ENCODE assay signal across 26 mouse cellular contexts in genomic region chr5:113397443-113398317, GRCm38 (mm10). TPM values are rescaled to one million over a fixed set of nuclear protein-coding genes. Genes with fewer than 3 reads are reported as not detected.
A peak's percentile ranks its signal among the peaks of the same experiment; 100 is the strongest.
DNase-seq lines count a peak whose midpoint lies in the region; ATAC-seq lines count a peak whose summit lies in the region.
"Had no signal": no experiment of that assay in that cellular context is flagged by ENCODE, and none has a peak within 500 bp of the region (broad histone marks: within the 10 kb centered on the region; RNA-seq: fewer than 3 reads in every experiment).

No protein-coding gene starts in this region.

- no peak overlapping the region for H3K9ac ChIP-seq in hindbrain, embryonic 13.5 days
- H3K9ac ChIP-seq in hindbrain, embryonic 14.5 days, result no peak overlapping the region
- H3K9ac ChIP-seq in lung, embryonic 15.5 days, result no peak overlapping the region
- no peak overlapping the region for H3K9ac ChIP-seq in hindbrain, embryonic 15.5 days
- H3K9ac ChIP-seq in neural tube, embryonic 12.5 days, result no peak overlapping the region
- H3K9ac ChIP-seq: embryonic facial prominence, embryonic 15.5 days; forebrain, embryonic 15.5 days; heart, embryonic 12.5 days; limb, embryonic 12.5 days; liver, embryonic 13.5 days had no signal

- no peak for ATAC-seq in hindbrain, embryonic 13.5 days (ENCODE audit: low FRiP score)
- no peak for ATAC-seq in hindbrain, embryonic 14.5 days (ENCODE audit: low FRiP score)
- ATAC-seq in lung, embryonic 15.5 days (ENCODE audit: borderline replicate concordance, extremely low read depth, low FRiP score, low TSS enrichment), result peak; percentile 39; the same call in 1 of the 2 replicates
- ATAC-seq in hindbrain, embryonic 15.5 days (ENCODE audit: low FRiP score, low read depth), result 0 out of 2 replicates have a peak, but pooled peaks have one; percentile 15
- ATAC-seq in neural tube, embryonic 12.5 days (ENCODE audit: low FRiP score, low read depth), result no peak
- ATAC-seq: forebrain, embryonic 15.5 days; intestine, postnatal 0 days; midbrain, embryonic 16.5 days had no signal

- no peaks in the 10 kb centered on the region for H3K9me3 ChIP-seq in hindbrain, embryonic 13.5 days
- no peaks in the 10 kb centered on the region for H3K9me3 ChIP-seq in hindbrain, embryonic 14.5 days (ENCODE audit: control insufficient read depth, low read length)
- H3K9me3 ChIP-seq in lung, embryonic 15.5 days, result no peaks in the 10 kb centered on the region
- H3K9me3 ChIP-seq in hindbrain, embryonic 15.5 days, result no peaks in the 10 kb centered on the region
- 0 out of 2 replicates have a peak, but pooled peaks cover 9% of the 10 kb centered on the region for H3K9me3 ChIP-seq in neural tube, embryonic 12.5 days
- H3K9me3 ChIP-seq: embryonic facial prominence, embryonic 15.5 days; forebrain, embryonic 15.5 days had no signal

- no peaks in the 10 kb centered on the region for H3K36me3 ChIP-seq in hindbrain, embryonic 13.5 days
- no peaks in the 10 kb centered on the region for H3K36me3 ChIP-seq in hindbrain, embryonic 14.5 days (replicated peaks; ENCODE audit: control insufficient read depth, insufficient read depth)
- H3K36me3 ChIP-seq in lung, embryonic 15.5 days, result no peaks in the 10 kb centered on the region
- no peaks in the 10 kb centered on the region for H3K36me3 ChIP-seq in hindbrain, embryonic 15.5 days
- no peaks in the 10 kb centered on the region for H3K36me3 ChIP-seq in neural tube, embryonic 12.5 days
- H3K36me3 ChIP-seq: embryonic facial prominence, embryonic 15.5 days; forebrain, embryonic 15.5 days; heart, embryonic 12.5 days; limb, embryonic 12.5 days; liver, embryonic 13.5 days; midbrain, embryonic 10.5 days had no signal

- peak overlapping the region; percentile 77 for H3K27ac ChIP-seq in hindbrain, embryonic 13.5 days
- H3K27ac ChIP-seq in hindbrain, embryonic 14.5 days, result no peak overlapping the region
- no peak overlapping the region for H3K27ac ChIP-seq in lung, embryonic 15.5 days
- peak overlapping the region; percentile 34 for H3K27ac ChIP-seq in hindbrain, embryonic 15.5 days (replicated peaks)
- peak overlapping the region; percentile 46; the same call in 1 of the 2 replicates for H3K27ac ChIP-seq in neural tube, embryonic 12.5 days
- H3K27ac ChIP-seq: embryonic facial prominence, embryonic 15.5 days; forebrain, embryonic 15.5 days; limb, embryonic 12.5 days; liver, embryonic 13.5 days; macrophage; midbrain, embryonic 10.5 days had no signal

- H3K4me1 ChIP-seq in hindbrain, embryonic 13.5 days (replicated peaks), result peaks cover 30% of the 10 kb centered on the region
- H3K4me1 ChIP-seq in hindbrain, embryonic 14.5 days (replicated peaks; ENCODE audit: control insufficient read depth, insufficient read depth, low read length), result peaks cover 15% of the 10 kb centered on the region
- 0 out of 2 replicates have a peak, but pooled peaks cover 8% of the 10 kb centered on the region for H3K4me1 ChIP-seq in lung, embryonic 15.5 days
- peaks cover 23% of the 10 kb centered on the region for H3K4me1 ChIP-seq in hindbrain, embryonic 15.5 days (replicated peaks)
- peaks cover 12% of the 10 kb centered on the region for H3K4me1 ChIP-seq in neural tube, embryonic 12.5 days
- H3K4me1 ChIP-seq: embryonic facial prominence, embryonic 15.5 days; forebrain, embryonic 15.5 days; heart, embryonic 12.5 days; liver, embryonic 13.5 days had no signal

- DNase-seq in hindbrain, embryonic 14.5 days (ENCODE audit: low spot score), result no peak
- DNase-seq in lung, postnatal 36 days, result no peak
- no peak for DNase-seq in embryo, embryonic 10.5 days (ENCODE audit: low spot score)
- no peak for DNase-seq in right cerebral cortex, adult 2 months (ENCODE audit: low spot score in 2 of 2)
- DNase-seq: adrenal gland, postnatal 25 days; gastrocnemius, postnatal 14 days; heart, adult 11 months; heart, postnatal 10 days; kidney, postnatal 36 days; liver, embryonic 13.5 days had no signal

- no peak overlapping the region for H3K4me2 ChIP-seq in hindbrain, embryonic 13.5 days
- no peak overlapping the region for H3K4me2 ChIP-seq in hindbrain, embryonic 14.5 days (replicated peaks)
- H3K4me2 ChIP-seq in lung, embryonic 15.5 days, result no peak overlapping the region
- no peak overlapping the region for H3K4me2 ChIP-seq in hindbrain, embryonic 15.5 days
- no peak overlapping the region for H3K4me2 ChIP-seq in neural tube, embryonic 12.5 days (replicated peaks)
- H3K4me2 ChIP-seq: embryonic facial prominence, embryonic 15.5 days; forebrain, embryonic 15.5 days; heart, embryonic 12.5 days; limb, embryonic 12.5 days; liver, embryonic 13.5 days had no signal

- 63% methylated on average over 17 of the region's 17 CpGs for WGBS in hindbrain, embryonic 13.5 days
- WGBS in hindbrain, embryonic 14.5 days, result 63% methylated on average over 17 of the region's 17 CpGs
- WGBS in lung, embryonic 15.5 days, result 50% methylated on average over 17 of the region's 17 CpGs
- WGBS in hindbrain, embryonic 15.5 days, result 60% methylated on average over 17 of the region's 17 CpGs
- 65% methylated on average over 17 of the region's 17 CpGs for WGBS in neural tube, embryonic 12.5 days

- no peak overlapping the region for H3K4me3 ChIP-seq in hindbrain, embryonic 13.5 days
- no peak overlapping the region for H3K4me3 ChIP-seq in hindbrain, embryonic 14.5 days (replicated peaks; ENCODE audit: low read length)
- no peak overlapping the region for H3K4me3 ChIP-seq in lung, embryonic 15.5 days
- H3K4me3 ChIP-seq in hindbrain, embryonic 15.5 days, result no peak overlapping the region
- no peak overlapping the region for H3K4me3 ChIP-seq in neural tube, embryonic 12.5 days
- H3K4me3 ChIP-seq: embryonic facial prominence, embryonic 15.5 days; forebrain, embryonic 15.5 days; heart, embryonic 12.5 days; limb, embryonic 12.5 days; liver, embryonic 13.5 days; midbrain, embryonic 10.5 days; myocyte had no signal

- H3K27me3 ChIP-seq in hindbrain, embryonic 13.5 days, result no peaks in the 10 kb centered on the region
- no peaks in the 10 kb centered on the region for H3K27me3 ChIP-seq in hindbrain, embryonic 14.5 days (ENCODE audit: control insufficient read depth, insufficient read depth, low read length)
- H3K27me3 ChIP-seq in lung, embryonic 15.5 days, result no peaks in the 10 kb centered on the region
- H3K27me3 ChIP-seq in hindbrain, embryonic 15.5 days, result no peaks in the 10 kb centered on the region
- H3K27me3 ChIP-seq in neural tube, embryonic 12.5 days (replicated peaks), result no peaks in the 10 kb centered on the region
- H3K27me3 ChIP-seq: embryonic facial prominence, embryonic 15.5 days; forebrain, embryonic 15.5 days; liver, embryonic 13.5 days had no signal

RNA-seq across cellular contexts. Expression of gene Aym1, which starts 40.6 kb away (rescaled TPM):
- not detected in 2 replicates for polyA plus RNA-seq in hindbrain, embryonic 13.5 days (2015; fragmentation: Nextera tagmentation; extraction: Ambion mirVana)
- polyA plus RNA-seq in hindbrain, embryonic 14.5 days (2014; fragmentation: Nextera tagmentation; extraction: Ambion mirVana), result not detected in 2 replicates
- polyA plus RNA-seq in lung, embryonic 15.5 days (2015; fragmentation: Nextera tagmentation; extraction: Ambion mirVana), result not detected in 2 replicates
- polyA plus RNA-seq in hindbrain, embryonic 15.5 days (2015; fragmentation: Nextera tagmentation; extraction: Ambion mirVana), result not detected in 2 replicates
- not detected in 2 replicates for polyA plus RNA-seq in neural tube, embryonic 12.5 days (2016; fragmentation: Nextera tagmentation; extraction: Ambion mirVana)
- polyA plus RNA-seq: brain, embryonic 14.5 days; embryonic facial prominence, embryonic 15.5 days; forebrain, embryonic 15.5 days; heart, embryonic 12.5 days; intestine, postnatal 0 days; kidney, embryonic 14.5 days; limb, embryonic 12.5 days; liver, embryonic 13.5 days; macrophage; midbrain, embryonic 10.5 days; midbrain, embryonic 16.5 days; myocyte; thymus, postnatal 0 days had no signal

Comparison
In these comparisons a context has a peak if more than half of its experiments do, and no peak if none do; other contexts are left out.
1. ATAC-seq: peak in lung, embryonic 15.5 days (single experiment) and hindbrain, embryonic 15.5 days (single experiment); none in hindbrain, embryonic 13.5 days (single experiment), hindbrain, embryonic 14.5 days (single experiment) and neural tube, embryonic 12.5 days (single experiment).
2. H3K27ac ChIP-seq: peak in hindbrain, embryonic 13.5 days (single experiment), hindbrain, embryonic 15.5 days (single experiment) and neural tube, embryonic 12.5 days (single experiment); none in hindbrain, embryonic 14.5 days (single experiment) and lung, embryonic 15.5 days (single experiment).